Mouse (Mus musculus) heart, embryonic 10.5 days (tissue): ENCODE measurements at regions not wholly inside any gene's neighbourhood (a gene's known extent, or its start where the extent isn't known, plus 50 kb on each side); places are given as distances from the start of the nearest gene placed in this dataset.
A peak's percentile ranks its signal among the peaks of the same experiment; 100 is the strongest.

ENCODE experiments used
- DNase-seq: peaks from one replicate; pipeline ENCODE4 v3.0.0-alpha.2; 2017; ENCODE audit warnings: low spot score
- H3K27ac ChIP-seq: fragments of 300-500 bp; sonication (generic); 2 replicates; pipeline ENCODE4 v1.5.1; 2016; ENCODE audit warnings: mild to moderate bottlenecking
- H3K27me3 ChIP-seq: fragments of 300-500 bp; sonication (generic); 2 replicates; pipeline ENCODE4 v1.6.1; 2016; ENCODE audit warnings: mild to moderate bottlenecking; ENCODE audit not compliant: poor library complexity, insufficient read depth, severe bottlenecking
- H3K36me3 ChIP-seq: fragments of 300-500 bp; sonication (generic); 2 replicates; pipeline ENCODE4 v1.6.1; 2016; ENCODE audit warnings: mild to moderate bottlenecking, moderate library complexity
- H3K4me1 ChIP-seq: fragments of 300-500 bp; sonication (generic); 2 replicates; pipeline ENCODE4 v1.6.1; 2016; ENCODE audit warnings: mild to moderate bottlenecking
- H3K4me3 ChIP-seq: fragments of 300-500 bp; sonication (generic); 2 replicates; pipeline ENCODE4 v1.5.1; 2016; ENCODE audit warnings: mild to moderate bottlenecking, moderate library complexity
- H3K9me3 ChIP-seq: fragments of 300-500 bp; sonication (generic); 2 replicates; pipeline ENCODE4 v1.6.1; 2016; ENCODE audit warnings: mild to moderate bottlenecking, moderate library complexity
- WGBS: fragments of 180-500 bp; shearing (Covaris S2); methylation state at CpG from one replicate; pipeline ENCODE4 v1.1.7; 2016; 5-methylcytosine and 5-hydroxymethylcytosine counted together

DNA sequence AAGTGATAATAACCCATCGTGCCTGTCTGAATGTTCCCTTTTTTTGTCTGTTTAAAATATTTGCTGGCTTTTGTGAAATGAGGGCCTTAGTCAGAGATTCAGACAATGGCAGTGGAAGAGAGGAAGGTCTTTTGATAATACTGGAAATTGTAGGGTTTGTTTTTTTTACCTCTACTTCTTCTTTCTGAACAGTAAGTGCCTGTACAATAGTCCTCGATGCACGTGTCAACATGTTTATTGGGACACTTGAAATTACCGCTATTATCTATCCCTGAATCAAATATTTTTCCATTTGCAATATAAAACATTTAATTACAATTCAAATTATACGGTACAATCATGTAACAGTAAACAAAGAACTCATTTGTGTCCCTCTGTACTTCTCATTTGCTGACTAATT, 733.5 kb downstream of the Fam19a2 start:
- Histone ChIP-seq H3K4me3 (no peak overlapping the region), H3K4me1 (no peaks in the 10 kb centered on the region), H3K27ac (no peak overlapping the region), H3K27me3 (no peaks in the 10 kb centered on the region), H3K36me3 (no peaks in the 10 kb centered on the region), H3K9me3 (no peaks in the 10 kb centered on the region)
- DNase-seq, result no peak
- WGBS, result 77% methylated on average over 5 of the region's 5 CpGs

DNA sequence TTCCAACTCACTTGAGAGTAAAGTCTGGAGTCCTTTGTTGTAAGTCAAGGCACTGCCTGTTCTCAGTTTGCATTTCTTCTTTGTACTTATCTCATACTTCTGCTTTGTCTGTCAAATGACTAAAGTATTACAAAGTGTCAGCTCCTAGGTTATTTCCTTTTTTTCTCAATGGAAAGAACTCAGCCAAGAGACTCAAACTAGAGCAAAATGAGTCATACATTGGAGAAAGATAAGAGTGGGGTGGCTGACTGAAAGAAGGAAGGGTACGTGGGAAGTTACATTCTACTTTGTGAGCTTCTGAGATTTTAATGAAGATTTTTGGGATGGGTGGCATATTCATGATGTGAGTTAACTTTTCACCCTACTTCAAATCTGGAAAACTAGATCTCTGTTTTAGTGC, 735.2 kb downstream of the Fam19a2 start:
- Histone ChIP-seq H3K9me3 (no peaks in the 10 kb centered on the region), H3K27me3 (no peaks in the 10 kb centered on the region), H3K4me3 (no peak overlapping the region), H3K36me3 (no peaks in the 10 kb centered on the region), H3K4me1 (no peaks in the 10 kb centered on the region), H3K27ac (no peak overlapping the region)
- no peak for DNase-seq
- WGBS, result 46% methylated on average over 1 of the region's 1 CpGs

DNA sequence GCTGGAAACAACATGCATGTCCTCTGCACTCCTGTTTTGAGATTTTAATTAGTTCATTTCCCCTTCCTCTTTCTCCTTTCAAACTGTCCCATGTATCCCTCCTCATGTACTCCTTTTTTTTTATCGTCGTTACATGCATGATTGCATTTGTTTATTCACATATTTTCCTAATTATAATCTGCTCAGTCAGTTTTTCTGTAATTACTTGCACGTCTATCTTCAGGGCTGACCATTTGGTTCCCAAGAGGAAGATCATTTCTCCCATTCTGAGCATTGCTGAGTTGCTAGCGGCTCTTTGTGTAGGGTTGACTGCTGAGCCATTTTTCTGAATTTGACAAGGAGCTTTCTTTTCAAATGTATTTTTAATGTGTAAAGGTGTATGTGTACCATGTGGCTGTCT, 781.2 kb downstream of the Fam19a2 start:
- H3K4me3 ChIP-seq, result no peak overlapping the region
- H3K4me1 ChIP-seq, result no peaks in the 10 kb centered on the region
- H3K9me3 ChIP-seq, result no peaks in the 10 kb centered on the region
- H3K36me3 ChIP-seq, result no peaks in the 10 kb centered on the region
- no peak for DNase-seq
- WGBS, result 81% methylated on average over 4 of the region's 4 CpGs
- H3K27ac ChIP-seq, result no peak overlapping the region
- no peaks in the 10 kb centered on the region for H3K27me3 ChIP-seq

DNA sequence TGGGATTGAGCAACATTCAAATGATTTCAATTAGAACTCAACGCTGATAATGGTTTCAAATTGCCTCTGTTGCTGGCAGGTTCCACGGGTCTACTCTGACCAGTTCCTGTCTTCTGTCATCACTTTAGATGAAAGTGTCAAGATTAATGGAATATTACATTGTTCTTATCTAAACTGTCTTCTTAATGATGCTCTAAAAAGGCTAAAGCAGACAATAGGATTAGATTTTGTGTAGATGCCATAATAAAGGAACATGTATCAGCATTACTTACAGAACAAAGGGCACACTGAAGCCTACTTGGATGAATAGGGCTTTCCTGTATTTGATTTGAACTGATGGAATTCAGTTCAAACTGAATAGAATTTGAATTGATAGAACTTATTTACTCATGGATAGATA, 782.0 kb downstream of the Fam19a2 start:
- no peaks in the 10 kb centered on the region for H3K4me1 ChIP-seq
- 77% methylated on average over 2 of the region's 2 CpGs for WGBS
- no peaks in the 10 kb centered on the region for H3K36me3 ChIP-seq
- no peak overlapping the region for H3K4me3 ChIP-seq
- no peaks in the 10 kb centered on the region for H3K9me3 ChIP-seq
- no peaks in the 10 kb centered on the region for H3K27me3 ChIP-seq
- no peak for DNase-seq
- no peak overlapping the region for H3K27ac ChIP-seq

DNA sequence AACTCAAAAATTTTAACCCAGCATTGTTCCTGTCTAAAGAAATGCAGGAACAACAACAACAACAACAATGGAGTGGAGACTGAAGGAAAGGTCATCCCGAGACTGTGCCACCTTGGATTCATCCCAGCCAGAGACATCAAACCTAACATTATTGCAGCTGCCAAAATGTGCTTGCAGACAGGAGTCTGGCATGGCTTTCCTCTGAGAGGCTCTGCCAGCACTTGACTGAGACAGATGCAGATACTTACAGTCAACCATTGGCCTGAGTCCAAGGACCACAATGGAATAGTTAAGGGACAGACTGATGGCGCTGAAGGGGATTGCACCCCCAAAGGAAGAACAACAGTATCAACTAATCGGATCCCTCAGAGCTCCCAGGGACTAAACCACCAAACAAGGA, 819.0 kb downstream of the Fam19a2 start:
- Histone ChIP-seq H3K27ac (no peak overlapping the region), H3K9me3 (no peaks in the 10 kb centered on the region), H3K4me3 (no peak overlapping the region), H3K27me3 (no peaks in the 10 kb centered on the region), H3K36me3 (no peaks in the 10 kb centered on the region), H3K4me1 (no peaks in the 10 kb centered on the region)
- no peak for DNase-seq
- WGBS, result 48% methylated on average over 3 of the region's 3 CpGs

DNA sequence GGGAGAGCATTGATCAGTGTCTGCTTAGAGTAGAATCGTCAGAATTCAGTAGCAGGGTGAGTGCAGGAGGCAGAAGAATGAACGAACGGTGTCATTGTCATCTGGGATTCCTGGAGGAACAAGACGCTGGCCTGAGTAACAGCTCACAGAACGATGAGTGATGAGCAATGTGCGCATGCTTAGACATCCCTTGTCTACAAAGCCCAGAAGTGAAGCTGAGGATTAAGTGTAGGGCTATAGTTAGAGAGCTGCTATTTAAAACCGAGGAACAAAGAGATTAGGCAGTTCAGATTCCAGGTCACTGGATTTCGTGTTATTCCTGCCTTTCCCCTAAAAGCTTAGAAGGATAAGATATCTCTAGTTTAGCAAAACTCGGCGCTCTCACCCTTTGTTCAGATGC, 826.8 kb downstream of the Fam19a2 start:
- Histone ChIP-seq H3K27ac (0 out of 2 replicates have a peak overlapping the region, but pooled peaks have one; percentile 10), H3K4me1 (no peaks in the 10 kb centered on the region), H3K9me3 (no peaks in the 10 kb centered on the region), H3K36me3 (no peaks in the 10 kb centered on the region), H3K4me3 (no peak overlapping the region), H3K27me3 (no peaks in the 10 kb centered on the region)
- no peak for DNase-seq
- 43% methylated on average over 10 of the region's 10 CpGs for WGBS

DNA sequence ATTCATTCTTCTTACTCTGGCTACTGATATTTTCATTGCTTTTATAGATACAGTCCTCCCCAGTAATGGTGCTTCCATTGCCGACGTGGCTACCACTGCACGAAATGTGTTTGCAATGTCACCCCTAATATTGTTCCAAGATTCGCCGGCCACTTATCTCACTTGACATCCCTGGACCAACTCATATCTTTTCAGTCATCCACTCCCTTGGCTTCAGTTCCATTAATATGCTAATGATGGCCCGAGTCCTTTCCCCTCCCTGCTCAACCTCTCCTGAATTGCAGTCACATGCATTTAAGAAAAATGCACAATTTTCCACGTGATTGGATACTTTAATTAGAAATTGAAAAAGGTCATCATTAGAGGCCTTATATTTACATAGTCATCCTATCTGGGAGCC, 827.6 kb downstream of the Fam19a2 start:
- no peaks in the 10 kb centered on the region for H3K36me3 ChIP-seq
- DNase-seq, result no peak
- H3K4me1 ChIP-seq, result no peaks in the 10 kb centered on the region
- WGBS, result 86% methylated on average over 7 of the region's 7 CpGs
- no peaks in the 10 kb centered on the region for H3K27me3 ChIP-seq
- no peak overlapping the region for H3K4me3 ChIP-seq
- no peaks in the 10 kb centered on the region for H3K9me3 ChIP-seq
- H3K27ac ChIP-seq, result no peak overlapping the region

DNA sequence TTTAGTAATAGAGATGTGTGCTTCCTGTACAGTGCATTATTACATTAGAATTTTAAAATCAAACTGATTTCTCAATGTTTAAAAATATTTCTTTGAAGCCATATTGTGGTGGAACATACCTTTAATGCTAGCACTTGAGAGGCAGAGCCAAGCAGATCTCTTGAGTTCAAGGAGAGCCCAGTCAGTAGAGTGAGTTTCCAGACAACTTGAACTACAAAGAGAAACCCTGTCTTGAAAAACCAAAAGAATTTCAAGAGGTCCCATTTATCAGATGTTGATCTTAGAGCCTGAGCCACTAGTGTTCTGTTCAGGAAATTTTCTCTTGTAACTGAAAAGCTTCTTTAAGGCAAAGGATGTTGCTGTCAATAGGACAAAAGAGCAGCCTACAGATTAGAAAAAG, 855.8 kb downstream of the Fam19a2 start:
- H3K27ac ChIP-seq, result no peak overlapping the region
- H3K4me1 ChIP-seq, result no peaks in the 10 kb centered on the region
- H3K36me3 ChIP-seq, result no peaks in the 10 kb centered on the region
- no peaks in the 10 kb centered on the region for H3K27me3 ChIP-seq
- H3K9me3 ChIP-seq, result no peaks in the 10 kb centered on the region
- DNase-seq, result no peak
- no peak overlapping the region for H3K4me3 ChIP-seq

DNA sequence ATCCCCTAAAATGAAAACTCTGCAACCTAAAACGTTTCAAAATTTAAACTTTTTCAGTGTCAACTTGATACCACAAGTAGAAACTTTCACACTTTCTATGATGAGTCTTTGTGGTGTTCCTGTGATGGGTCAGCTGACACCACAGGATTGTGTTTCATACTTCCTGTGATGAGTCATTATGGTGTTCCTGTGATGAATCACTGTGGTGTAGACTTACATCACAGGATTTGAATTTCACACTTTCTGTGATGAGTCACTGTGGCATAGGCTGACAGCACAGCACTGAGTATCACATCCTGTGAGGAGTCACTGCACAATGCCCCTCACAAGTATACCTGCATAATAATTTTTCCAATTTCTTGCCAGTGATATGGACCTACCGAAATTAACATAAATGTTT, 874.7 kb downstream of the Fam19a2 start:
- Histone ChIP-seq H3K4me3 (no peak overlapping the region), H3K4me1 (no peaks in the 10 kb centered on the region), H3K27ac (no peak overlapping the region), H3K9me3 (no peaks in the 10 kb centered on the region), H3K27me3 (no peaks in the 10 kb centered on the region), H3K36me3 (no peaks in the 10 kb centered on the region)
- WGBS, result 62% methylated on average over 2 of the region's 2 CpGs
- DNase-seq, result no peak

DNA sequence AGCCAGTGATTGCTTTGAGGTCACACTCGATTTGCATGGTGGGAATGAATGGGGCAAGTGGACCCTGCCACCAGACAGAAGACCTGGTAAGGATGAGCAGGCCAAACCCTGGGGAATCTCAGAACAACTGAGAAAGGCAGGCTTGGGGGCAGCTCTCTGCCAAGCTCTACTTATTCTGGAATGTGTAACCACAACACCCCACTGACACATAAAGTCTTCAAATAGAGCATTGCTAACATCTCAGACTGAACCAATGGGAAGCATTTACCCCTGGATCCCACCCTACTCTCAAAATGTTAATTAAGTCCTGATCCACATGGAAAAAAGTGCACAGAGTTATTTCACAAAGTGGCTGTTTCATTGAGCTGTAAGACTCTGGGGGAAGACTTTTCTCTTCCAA, 878.5 kb downstream of the Fam19a2 start:
- WGBS, result 59% methylated on average over 1 of the region's 1 CpGs
- DNase-seq, result no peak

DNA sequence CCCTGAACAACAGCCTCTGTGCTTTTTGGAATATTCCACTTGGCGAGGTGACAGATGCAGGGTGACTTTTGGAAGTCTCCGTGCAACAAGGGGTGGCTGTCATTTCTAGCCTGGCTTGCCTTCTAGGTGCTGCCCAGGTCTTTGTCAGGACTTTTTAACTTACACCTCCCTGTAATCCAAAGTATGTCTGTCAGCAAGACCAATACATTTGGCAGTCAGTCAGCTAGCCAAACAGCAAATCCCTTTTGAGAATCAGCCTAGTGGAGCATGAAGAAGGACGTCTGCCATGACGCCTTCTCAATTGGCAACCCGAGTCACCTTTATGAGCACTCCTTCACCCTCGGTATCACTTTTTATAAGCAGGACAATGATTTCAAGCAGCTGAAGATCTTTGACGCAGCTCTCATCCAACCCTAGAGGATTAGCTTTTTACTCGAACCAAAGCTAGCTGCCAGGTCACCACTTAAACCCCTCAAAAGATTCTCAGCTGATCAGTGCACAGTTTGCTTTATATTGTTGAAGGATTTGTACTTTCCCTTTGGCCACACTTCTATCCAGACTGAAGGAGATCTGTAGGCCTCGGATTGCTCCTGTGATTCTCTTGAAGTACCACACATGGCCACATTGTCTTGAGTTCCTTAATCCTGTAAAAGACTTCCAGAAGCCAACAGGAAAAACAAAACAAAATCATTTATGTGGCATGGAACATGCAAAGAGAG, 883.1 kb downstream of the Fam19a2 start:
- Histone ChIP-seq H3K27ac (no peak overlapping the region), H3K36me3 (no peaks in the 10 kb centered on the region), H3K4me1 (no peaks in the 10 kb centered on the region), H3K4me3 (no peak overlapping the region), H3K27me3 (no peaks in the 10 kb centered on the region), H3K9me3 (no peaks in the 10 kb centered on the region)
- WGBS, result 64% methylated on average over 9 of the region's 9 CpGs
- no peak for DNase-seq

More for the DNA sequence above, 878.5 kb downstream of the Fam19a2 start:
- no peaks in the 10 kb centered on the region for H3K27me3 ChIP-seq
- no peaks in the 10 kb centered on the region for H3K4me1 ChIP-seq
- H3K4me3 ChIP-seq, result no peak overlapping the region
- H3K27ac ChIP-seq, result no peak overlapping the region
- no peaks in the 10 kb centered on the region for H3K9me3 ChIP-seq
- no peaks in the 10 kb centered on the region for H3K36me3 ChIP-seq

DNA sequence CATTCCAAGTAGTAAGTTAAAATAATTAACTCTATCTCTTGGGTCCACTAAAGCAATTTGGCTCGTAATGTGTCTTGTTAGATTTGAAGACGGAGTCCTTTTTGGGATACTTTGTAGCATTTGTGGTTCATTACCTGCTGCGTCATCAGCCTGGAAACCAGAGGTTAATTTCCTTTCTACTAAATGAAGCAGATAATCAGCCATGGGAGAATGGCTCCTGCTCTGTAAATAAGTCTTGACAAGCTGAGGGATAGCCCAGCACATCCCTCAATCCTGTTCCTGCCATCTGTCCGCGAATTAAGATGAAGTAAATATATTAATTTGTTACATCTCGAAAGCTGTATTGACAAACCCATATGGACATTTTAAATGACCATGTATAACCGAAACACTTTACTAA, 899.6 kb downstream of the Fam19a2 start:
- Histone ChIP-seq H3K9me3 (no peaks in the 10 kb centered on the region), H3K4me3 (no peak overlapping the region), H3K27ac (no peak overlapping the region), H3K4me1 (no peaks in the 10 kb centered on the region), H3K27me3 (no peaks in the 10 kb centered on the region), H3K36me3 (no peaks in the 10 kb centered on the region)
- no peak for DNase-seq
- WGBS, result 85% methylated on average over 7 of the region's 7 CpGs

DNA sequence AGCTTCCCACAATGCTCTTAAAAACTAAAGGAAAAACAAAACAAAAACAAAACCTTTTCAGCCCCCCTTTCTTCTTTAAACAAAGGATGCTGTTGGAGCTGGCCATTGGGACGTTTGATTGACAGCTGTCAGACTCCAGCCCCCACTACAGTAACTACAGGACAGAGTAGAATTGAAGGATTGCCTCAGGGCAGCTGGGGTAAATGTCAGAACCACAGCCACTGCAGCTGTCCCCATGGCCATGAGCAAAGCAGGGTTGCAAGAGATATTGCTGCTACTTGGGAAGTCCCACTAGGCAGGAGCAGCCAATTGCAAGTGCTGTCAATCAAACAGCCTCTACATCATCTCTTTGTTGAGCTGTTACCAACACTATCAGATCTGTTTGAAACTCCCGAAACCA, 911.8 kb downstream of the Fam19a2 start:
- Histone ChIP-seq H3K27ac (no peak overlapping the region), H3K36me3 (no peaks in the 10 kb centered on the region), H3K9me3 (no peaks in the 10 kb centered on the region), H3K4me3 (no peak overlapping the region), H3K27me3 (no peaks in the 10 kb centered on the region), H3K4me1 (no peaks in the 10 kb centered on the region)
- 67% methylated on average over 2 of the region's 2 CpGs for WGBS
- DNase-seq, result no peak

DNA sequence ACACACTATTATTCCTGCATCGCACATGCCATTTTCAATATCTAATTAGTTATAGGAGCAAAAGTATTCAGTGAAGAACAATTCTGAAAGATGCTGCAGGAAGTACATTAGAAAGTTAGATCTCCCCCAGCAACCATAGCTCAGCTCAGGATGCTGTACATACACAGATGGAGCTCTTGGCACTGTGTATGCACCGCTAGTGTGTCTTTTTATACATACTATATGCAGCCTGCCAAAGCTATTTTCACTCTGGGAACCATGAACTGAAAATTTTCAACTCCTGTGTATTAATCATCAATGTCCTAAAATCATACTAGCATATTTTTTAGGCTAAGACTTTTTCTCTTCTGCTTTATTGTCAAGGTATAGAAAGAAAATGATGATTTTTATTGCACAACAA, 944.5 kb downstream of the Fam19a2 start:
- Histone ChIP-seq H3K36me3 (no peaks in the 10 kb centered on the region), H3K27ac (no peak overlapping the region), H3K4me3 (no peak overlapping the region), H3K4me1 (no peaks in the 10 kb centered on the region), H3K9me3 (no peaks in the 10 kb centered on the region), H3K27me3 (no peaks in the 10 kb centered on the region)
- WGBS, result 89% methylated on average over 2 of the region's 2 CpGs
- DNase-seq, result no peak
